Mouse (Mus musculus): ENCODE data around the gene Idnk.
A peak's percentile ranks its signal among the peaks of the same experiment; 100 is the strongest.
"Not testable (repeated sequence)": the region's sequence is repeated elsewhere in the genome, so short reads cannot be mapped to it uniquely, and the experiment has no call there.

Gene Idnk

DNA sequence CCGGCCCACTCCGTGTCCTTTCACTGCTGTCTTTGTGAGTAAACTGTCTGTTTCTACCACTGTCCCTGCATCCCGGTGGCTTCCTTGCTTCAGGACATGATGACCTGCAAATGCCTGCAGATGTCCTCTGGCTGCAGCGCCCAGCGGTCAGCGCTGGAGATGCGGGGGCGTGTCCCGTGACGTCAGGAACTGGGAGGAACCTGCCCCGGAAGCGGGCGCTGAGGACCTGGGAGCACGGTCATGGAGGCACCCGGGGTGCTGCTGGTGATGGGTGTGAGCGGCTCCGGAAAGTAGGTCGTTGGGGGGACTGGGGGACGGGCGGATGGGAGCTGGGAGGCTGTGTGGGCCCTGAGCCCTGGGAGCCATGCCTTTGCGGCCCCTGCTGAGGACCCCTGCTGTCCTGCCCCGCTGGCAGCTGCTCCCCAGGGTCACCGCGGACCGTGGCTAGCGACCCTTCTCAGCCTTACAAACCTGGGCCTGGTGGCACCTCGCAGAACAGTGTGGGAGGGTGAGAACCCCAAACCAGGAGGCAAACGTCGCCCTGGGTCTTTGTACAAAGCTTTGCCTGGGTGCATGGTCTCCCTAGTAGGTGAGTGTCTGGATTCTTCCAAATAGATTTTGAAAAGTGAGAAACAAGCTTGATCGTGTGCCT is at the start of gene Idnk:
Gene Idnk (plus strand): TSS at position 203 of the 652 bp plus-strand sequence.
- DNase-seq, result peak; percentile 86

- DNase-seq, result no peak
Measured at GRCm38 (mm10) chr13:58111306-58111705, 46.1 kb upstream of the Idnk start.

DNA sequence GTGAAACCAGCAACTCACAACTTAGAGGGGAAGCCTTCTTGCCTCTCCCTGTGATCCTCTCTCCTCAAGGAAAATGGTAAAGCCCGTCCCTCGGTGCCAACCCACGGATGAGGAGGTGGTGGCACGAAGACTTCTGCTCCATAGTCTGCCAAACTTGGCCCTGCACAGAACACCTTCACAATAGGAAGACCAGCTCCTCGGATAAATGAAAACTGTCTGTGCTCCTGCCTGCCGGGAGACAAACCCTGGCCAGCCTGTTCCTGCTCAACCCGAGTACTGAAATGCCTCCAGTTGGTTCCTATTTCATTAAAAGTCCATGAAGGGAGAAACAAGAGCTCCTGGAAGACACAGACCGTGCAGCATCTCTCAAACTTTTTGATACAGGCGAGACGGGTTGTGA is 45.3 kb upstream of the Idnk start:
- DNase-seq, result peak; percentile 50

GRCm38 (mm10) chr13:58112601-58113041 is 44.8 kb upstream of the Idnk start:
- DNase-seq, result peak; percentile 62

DNA sequence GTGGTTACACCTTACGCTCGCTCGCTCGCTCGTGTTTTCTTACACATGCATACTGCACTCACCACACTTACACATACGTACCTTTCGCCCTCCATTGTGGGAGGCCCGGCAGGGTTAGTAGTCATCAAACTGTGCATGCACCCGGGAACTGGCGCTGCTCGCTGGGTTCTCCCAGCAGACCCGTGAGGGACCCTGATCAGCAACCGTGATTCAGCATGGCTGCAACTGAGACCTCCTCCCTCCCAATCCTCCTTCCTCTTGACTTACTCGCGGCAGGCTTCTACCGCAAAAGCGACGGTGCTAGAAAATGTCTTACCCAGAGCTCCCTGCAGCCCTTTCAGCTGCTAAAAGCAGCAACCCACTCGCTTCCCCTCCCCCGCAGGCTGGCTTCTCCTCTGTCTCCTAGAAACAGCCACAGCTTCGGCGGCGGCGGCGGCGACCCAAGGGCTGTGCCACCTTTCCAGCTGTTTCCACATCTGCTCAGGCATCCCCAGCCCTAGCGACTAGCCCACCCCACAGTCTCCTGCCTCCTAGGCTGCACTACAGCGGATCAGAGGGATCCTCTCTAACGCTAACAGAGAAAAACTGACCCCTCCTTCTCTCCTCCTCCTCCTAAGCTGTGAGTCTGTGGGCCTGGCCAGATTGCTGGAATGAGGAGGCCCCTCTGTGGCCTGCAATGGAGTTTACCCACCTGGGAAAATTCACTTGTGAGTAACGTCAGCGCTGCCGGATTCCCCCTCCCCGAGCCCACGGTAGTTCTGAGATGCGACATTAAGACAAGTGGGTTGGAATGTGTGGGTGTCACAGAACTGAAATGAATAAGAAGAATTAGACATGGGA is 44.2 kb upstream of the Idnk start, which contains the start of gene Klhl3:
Gene Klhl3 (minus strand): TSS at position 532 of the 840 bp plus-strand sequence.
- DNase-seq, result peak; percentile 78

DNA sequence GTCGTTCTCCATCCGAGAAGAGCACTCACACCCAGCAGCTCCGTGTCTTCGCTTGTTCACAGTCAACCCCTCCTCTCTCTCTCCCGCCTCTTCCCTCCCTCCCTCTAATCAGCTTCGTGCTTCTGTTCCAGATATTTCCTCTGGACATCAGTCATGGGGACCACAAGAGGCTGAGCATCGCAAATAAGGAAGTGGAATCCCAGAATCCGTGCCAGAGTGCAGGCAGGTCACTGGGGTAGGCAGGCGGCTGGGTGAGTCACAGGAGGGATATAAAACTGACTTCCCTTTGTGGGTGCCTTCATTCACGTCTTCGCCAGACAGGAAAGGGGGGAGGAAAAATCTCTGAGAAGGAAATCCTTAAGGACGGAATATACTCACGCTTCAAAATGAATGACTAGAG is 42.2 kb upstream of the Idnk start:
- DNase-seq, result no peak

GRCm38 (mm10) chr13:58116801-58117200 is 40.6 kb upstream of the Idnk start:
- DNase-seq, result no peak

DNA sequence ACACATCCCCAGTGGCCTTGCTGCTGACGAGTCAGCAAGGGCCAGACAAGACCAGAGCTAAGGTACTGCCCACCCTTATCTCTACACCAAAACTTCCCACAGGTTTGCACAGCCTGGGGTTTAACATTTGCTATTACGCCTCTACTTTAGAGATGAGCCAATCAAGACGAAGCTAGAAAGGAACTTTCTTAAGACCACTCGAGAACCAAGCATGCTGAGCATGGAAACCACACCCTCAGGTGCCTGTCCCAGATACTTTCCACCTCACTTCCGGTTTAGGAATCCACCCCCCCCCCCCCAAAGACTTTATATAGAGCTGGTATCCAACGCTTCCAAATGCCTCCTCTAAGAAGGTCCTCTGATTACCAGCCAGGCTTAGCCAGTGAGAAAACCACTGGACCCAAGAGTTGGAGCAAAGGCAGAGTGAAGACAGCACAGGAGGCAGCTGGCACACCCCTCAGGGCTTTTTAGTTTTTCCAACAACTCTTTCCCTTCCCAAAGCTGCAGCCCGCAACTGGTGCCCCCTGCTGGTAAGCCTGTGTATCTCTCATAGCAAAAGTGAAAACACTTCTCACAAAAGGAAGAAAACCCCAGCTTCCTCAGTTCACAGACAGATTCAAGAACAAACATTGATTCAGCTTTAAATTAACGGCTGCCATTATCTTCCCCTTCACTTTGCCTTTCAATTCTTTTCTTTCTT is 40.0 kb upstream of the Idnk start:
- peak; percentile 63 for DNase-seq

- DNase-seq, result no peak
Measured at GRCm38 (mm10) chr13:58122786-58123297, 34.6 kb upstream of the Idnk start.

- no peak for DNase-seq
Measured at GRCm38 (mm10) chr13:58123381-58123780, 34.1 kb upstream of the Idnk start.

GRCm38 (mm10) chr13:58124278-58124677 is 33.2 kb upstream of the Idnk start:
- DNase-seq, result no peak

GRCm38 (mm10) chr13:58124989-58125388 is 32.5 kb upstream of the Idnk start:
- no peak for DNase-seq

- no peak for DNase-seq
Measured at GRCm38 (mm10) chr13:58126126-58126525, 31.3 kb upstream of the Idnk start.

- DNase-seq, result no peak
Measured at GRCm38 (mm10) chr13:58126862-58127765, 30.3 kb upstream of the Idnk start.

DNA sequence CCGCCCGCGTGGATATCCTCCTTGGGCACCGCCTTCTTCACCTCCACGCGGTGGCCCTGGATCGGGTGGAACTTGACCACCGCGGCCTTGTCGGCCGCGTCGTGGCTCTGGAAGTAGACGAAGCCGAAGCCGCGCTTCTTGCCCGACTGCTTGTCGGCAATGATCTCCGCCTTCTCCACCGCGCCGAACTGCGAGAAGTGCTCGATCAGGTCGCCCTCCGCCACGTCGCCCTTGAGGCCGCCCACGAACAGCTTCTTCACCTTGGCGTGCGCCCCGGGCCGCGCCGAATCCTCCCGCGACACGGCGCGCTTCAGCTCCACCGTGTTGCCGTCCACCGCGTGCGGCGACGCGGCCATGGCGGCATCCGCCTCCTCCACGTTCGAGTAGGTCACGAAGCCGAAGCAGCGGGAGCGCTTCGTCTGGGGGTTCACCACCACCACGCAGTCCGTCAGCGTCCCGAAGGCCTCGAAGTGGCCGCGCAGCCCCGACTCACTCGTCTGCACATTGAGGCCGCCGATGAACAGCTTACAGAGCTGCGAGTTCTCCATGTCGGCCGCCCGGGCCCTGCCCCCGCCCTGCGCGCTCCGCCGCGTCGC is 29.6 kb upstream of the Idnk start:
- DNase-seq, result peak; percentile 83

DNA sequence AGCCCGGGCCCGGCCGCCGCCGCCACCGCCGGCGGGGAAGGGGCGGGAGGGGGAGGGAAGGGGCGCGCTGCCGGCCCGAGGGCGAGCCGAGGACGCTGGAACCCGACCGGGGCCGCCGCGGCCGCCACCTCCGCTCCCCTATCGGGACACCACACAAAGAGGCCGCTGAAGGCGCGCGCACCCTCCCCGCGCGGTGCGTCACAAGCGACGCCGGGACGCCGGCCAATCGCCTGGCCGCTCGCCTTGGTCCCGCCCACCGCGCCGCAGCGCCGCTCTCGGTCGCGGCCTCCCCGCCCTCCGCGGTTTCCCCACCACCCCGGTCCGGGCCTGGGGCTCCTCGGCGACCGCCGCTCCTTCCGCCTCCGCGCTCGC is 29.1 kb upstream of the Idnk start, which contains the start of gene Hnrnpa0:
Gene Hnrnpa0 (minus strand): TSS at position 161 of the 372 bp plus-strand sequence.
- DNase-seq, result peak; percentile 94

DNA sequence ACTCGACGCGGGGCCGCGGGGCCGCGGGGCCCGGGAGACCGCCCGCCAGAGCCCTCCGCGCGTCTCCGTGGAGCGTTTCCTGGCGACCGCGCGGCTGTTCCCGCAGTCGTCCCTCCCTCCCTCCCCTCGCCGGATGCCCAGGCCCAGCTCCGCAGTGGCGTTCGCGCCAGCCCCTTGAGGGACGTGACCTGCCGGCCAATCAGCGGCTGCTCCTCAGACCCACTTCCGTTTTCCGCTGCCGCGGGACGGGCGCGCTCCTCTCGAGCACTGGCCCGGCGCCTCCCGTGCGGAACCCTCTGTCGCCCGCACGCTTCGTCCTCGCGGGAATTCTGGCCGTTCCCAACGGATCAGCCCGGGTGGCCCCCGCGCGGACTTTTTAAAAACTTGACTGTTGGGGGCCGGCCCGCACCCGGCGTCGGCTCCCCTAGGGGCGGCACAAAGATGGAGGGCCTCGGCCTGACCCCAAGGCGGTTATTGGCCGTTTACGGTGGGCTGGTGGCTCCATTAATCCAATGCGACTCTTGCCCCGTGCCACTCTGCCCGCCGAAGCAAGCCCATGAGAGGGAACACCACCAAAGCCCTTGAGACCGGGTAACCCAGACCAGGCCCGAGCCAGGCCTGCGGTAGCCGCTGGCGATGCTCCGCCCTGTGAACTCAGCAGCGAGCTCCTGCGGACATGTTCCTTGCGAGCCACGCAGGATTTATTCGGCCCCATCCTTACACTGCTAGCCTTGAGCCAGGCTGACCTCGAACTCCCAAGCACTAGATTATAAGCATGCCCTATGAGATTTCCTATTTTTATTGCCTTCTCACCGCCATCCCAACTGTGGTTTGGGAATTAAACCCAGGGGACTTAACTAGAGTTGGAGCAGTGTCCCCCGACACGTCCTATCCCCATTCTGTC is 28.4 kb upstream of the Idnk start:
- peak; percentile 98 for DNase-seq

DNA sequence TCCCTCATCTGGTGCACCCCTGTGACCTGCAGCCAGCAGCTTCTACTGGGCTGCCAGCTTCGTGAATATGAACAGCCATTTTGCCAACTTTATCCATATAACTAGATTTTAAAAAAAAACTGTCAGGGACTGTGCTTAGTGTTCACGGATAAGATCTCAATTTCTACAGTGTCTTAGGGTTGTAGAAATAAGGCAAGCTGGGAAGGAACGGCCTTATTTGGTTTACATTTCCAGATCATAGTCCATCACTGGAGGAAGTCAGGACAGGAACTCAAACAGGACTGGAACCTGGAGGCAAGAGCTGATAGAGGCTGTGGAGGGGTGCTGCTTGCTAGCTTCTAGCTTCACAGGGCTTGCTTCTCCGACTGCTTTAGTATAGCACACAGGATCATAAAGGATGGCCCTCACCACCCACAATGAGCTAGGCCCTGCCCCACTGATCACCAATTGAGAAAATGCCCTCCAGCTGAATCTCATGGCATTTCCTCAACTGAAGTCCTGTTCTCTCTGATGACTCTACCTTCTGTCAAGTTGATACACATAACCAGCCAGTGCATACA is 27.7 kb upstream of the Idnk start:
- peak; percentile 47 for DNase-seq

- no peak for DNase-seq
Measured at GRCm38 (mm10) chr13:58131692-58132091, 25.8 kb upstream of the Idnk start.

GRCm38 (mm10) chr13:58146603-58147002 is 10.8 kb upstream of the Idnk start:
- not testable (repeated sequence) for DNase-seq

All from cerebellum, adult 9-11 months (tissue).